Mouse (Mus musculus): Measurements from ENCODE around the gene Dppa2. TPM values are rescaled to one million over a fixed set of nuclear protein-coding genes. Genes with fewer than 3 reads are reported as not detected.

Dppa2 gene
- polyA plus RNA-seq, 1 experiment from 2014 or later, result 0.10 TPM

DNA sequence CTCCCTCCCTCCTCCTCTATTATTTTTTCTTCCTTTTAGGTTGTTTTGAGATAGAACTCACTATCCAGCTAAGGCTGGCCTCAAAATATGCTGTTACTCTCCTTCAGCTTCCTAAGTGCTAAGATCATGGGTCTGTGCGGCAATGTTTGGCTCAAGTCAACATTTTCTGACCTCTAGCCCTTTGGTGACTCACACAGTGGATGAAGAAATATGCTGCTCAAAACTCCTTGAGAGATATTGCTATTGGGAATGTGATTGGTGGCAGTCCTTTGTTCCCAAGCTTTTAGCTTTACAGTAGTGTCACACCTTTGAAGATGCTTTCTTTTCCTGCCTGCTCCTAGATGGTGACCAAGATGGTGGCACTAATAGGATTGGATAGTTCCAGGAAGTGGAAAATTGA lies 52.7 kb downstream of the Dppa2 start:
- no peaks in the 10 kb centered on the region for H3K36me3 ChIP-seq
- H3K9ac ChIP-seq, result no peak overlapping the region
- no peaks in the 10 kb centered on the region for H3K9me3 ChIP-seq
- ATAC-seq (ENCODE audit: low FRiP score), result no peak
- no peak overlapping the region for H3K27ac ChIP-seq
- H3K4me3 ChIP-seq, result no peak overlapping the region
- no peaks in the 10 kb centered on the region for H3K27me3 ChIP-seq
- 84% methylated on average over 1 of the region's 1 CpGs for WGBS
- no peak overlapping the region for H3K4me2 ChIP-seq
- no peaks in the 10 kb centered on the region for H3K4me1 ChIP-seq (replicated peaks)

- 90% methylated on average over 12 of the region's 12 CpGs for WGBS
- Histone ChIP-seq H3K27me3 (no peaks in the 10 kb centered on the region), H3K4me2 (no peak overlapping the region), H3K36me3 (no peaks in the 10 kb centered on the region), H3K27ac (no peak overlapping the region), H3K9me3 (no peaks in the 10 kb centered on the region), H3K9ac (no peak overlapping the region), H3K4me3 (no peak overlapping the region), H3K4me1 (replicated peaks) (no peaks in the 10 kb centered on the region)
- no peak for ATAC-seq (ENCODE audit: low FRiP score)
Measured at GRCm38 (mm10) chr16:48360887-48361286, 57.2 kb downstream of the Dppa2 start.

GRCm38 (mm10) chr16:48366801-48367200 lies 63.1 kb downstream of the Dppa2 start:
- H3K27ac ChIP-seq, result no peak overlapping the region
- no peaks in the 10 kb centered on the region for H3K27me3 ChIP-seq
- no peaks in the 10 kb centered on the region for H3K36me3 ChIP-seq
- WGBS, result 93% methylated on average over 5 of the region's 5 CpGs
- H3K4me2 ChIP-seq, result no peak overlapping the region
- H3K4me3 ChIP-seq, result no peak overlapping the region
- H3K4me1 ChIP-seq (replicated peaks), result no peaks in the 10 kb centered on the region
- H3K9ac ChIP-seq, result no peak overlapping the region
- ATAC-seq (ENCODE audit: low FRiP score), result no peak
- no peaks in the 10 kb centered on the region for H3K9me3 ChIP-seq

DNA sequence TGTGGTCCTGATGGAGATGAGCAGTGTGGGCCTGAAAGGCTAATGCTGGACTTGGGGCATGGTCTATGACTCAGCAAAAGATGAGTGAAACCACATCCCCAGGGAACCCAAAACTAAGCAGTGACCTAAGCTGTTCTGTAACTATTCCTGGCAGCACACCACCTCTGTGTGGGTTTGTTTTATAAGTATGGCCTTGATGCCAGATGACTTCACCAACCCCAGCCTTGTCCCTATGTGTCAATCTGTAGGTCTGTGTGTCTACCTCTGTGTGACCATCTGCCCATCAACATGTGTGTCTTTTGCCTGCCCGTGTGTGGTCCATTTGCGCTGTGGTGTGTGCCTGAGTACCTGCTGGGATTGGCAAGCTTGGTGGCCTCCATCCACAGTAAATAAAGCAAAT lies 64.4 kb downstream of the Dppa2 start:
- 100% methylated on average over 2 of the region's 2 CpGs for WGBS
- Histone ChIP-seq H3K27ac (no peak overlapping the region), H3K36me3 (no peaks in the 10 kb centered on the region), H3K27me3 (no peaks in the 10 kb centered on the region), H3K4me3 (no peak overlapping the region), H3K4me1 (replicated peaks) (no peaks in the 10 kb centered on the region), H3K9ac (no peak overlapping the region), H3K9me3 (no peaks in the 10 kb centered on the region), H3K4me2 (no peak overlapping the region)
- no peak for ATAC-seq (ENCODE audit: low FRiP score)

Other genes with a start within 250 kb of the Dppa2 start
- not detected in 2 replicates for gene Dppa4, start 20.2 kb upstream of the Dppa2 start, polyA plus RNA-seq (2015; fragmentation: Nextera tagmentation; extraction: Ambion mirVana)
- gene Gm5485, start 108.5 kb downstream of the Dppa2 start, polyA plus RNA-seq (2015; fragmentation: Nextera tagmentation; extraction: Ambion mirVana), result not detected in 2 replicates
- gene Morc1, start 127.3 kb downstream of the Dppa2 start, polyA plus RNA-seq (2015; fragmentation: Nextera tagmentation; extraction: Ambion mirVana), result 0.05 TPM in 1 of 2 replicates, not detected in the other